Mouse (Mus musculus) cortical plate, adult 2 months (tissue): ENCODE data around the gene Cfap45.

Experiments used
- CTCF ChIP-seq: fragments of 200-500 bp; IDR thresholded peaks from 2 replicates; pipeline ENCODE4 v1.5.1; 2011; ENCODE audit warnings: mild to moderate bottlenecking, control low read depth, low read length; ENCODE audit not compliant: insufficient read depth; ENCODE audit errors: extremely low read depth
- POLR2A ChIP-seq: fragments of 200-500 bp; IDR thresholded peaks from 2 replicates; pipeline ENCODE4 v1.6.1; 2011; ENCODE audit warnings: mild to moderate bottlenecking, low read length, control low read depth; ENCODE audit not compliant: insufficient read depth; ENCODE audit errors: extremely low read depth

DNA sequence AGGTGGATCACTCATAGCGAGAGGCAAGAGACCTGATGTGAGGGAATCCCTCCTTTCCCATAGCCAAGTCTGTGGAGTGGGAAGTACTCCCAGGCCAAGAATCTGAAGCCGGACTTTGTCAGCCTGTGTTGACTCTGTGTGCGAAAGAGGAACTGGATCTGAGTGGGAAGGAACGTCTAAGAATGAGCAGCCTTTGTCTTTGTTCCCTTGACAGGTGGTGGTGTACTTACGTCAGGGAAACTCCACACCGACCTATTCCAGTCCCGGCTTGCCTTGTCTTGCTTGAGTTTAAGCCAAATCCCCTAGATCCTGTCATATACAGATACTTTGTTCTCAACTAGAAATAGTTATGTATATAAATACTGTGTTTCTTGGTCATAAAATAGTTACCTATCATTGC, 1.9 kb downstream of the Cfap45 start:
- TF ChIP-seq CTCF (no peak), POLR2A (no peak)
